20 mouse cellular contexts compared by ENCODE assay signal in the genomic region with DNA sequence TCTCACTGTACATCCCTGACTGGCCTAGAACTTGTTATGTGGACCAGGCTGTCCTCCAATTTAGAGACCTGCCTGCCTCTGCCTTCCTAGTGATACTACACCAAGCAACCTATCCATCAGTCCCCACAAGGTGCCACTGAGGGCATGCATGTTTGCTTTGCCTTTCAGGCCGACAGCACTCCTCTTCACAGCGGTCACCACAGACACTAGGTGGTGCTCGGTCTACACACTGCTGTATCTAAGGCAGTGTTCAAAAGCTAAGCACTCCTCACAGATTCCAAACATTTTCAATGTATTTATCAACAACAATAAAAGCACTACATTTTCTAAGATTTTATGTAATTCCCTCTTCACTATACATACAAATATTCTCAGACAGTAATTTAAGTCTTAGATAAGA. TPM values are rescaled to one million over a fixed set of nuclear protein-coding genes. Genes with fewer than 3 reads are reported as not detected.
DNase-seq lines count a peak whose midpoint lies in the region; ATAC-seq and TF ChIP-seq lines count a peak whose summit lies in the region.
"Had no signal": no experiment of that assay in that cellular context is flagged by ENCODE, and none has a peak within 500 bp of the region (broad histone marks: within the 10 kb centered on the region; RNA-seq: fewer than 3 reads in every experiment).

No protein-coding gene starts in this region.

- H3K4me2 ChIP-seq in forebrain, embryonic 14.5 days (ENCODE audit: low read length) = no peak overlapping the region
- H3K4me2 ChIP-seq: forebrain, embryonic 15.5 days; hindbrain, embryonic 13.5 days; midbrain, embryonic 12.5 days had no signal

- H3K27ac ChIP-seq in gastrocnemius, adult 2 months = no peak overlapping the region
- no peak overlapping the region for H3K27ac ChIP-seq in layer of hippocampus, adult 2 months
- no peak overlapping the region for H3K27ac ChIP-seq in forebrain, embryonic 14.5 days (ENCODE audit: low read depth, low read length)
- H3K27ac ChIP-seq: forebrain, embryonic 15.5 days; hindbrain, embryonic 13.5 days; macrophage; midbrain, embryonic 12.5 days had no signal

- H3K27me3 ChIP-seq in forebrain, embryonic 14.5 days (replicated peaks; ENCODE audit: control insufficient read depth, insufficient read depth, low read length) = no peaks in the 10 kb centered on the region
- H3K27me3 ChIP-seq: forebrain, embryonic 15.5 days; hindbrain, embryonic 13.5 days; midbrain, embryonic 12.5 days had no signal

- intact Hi-C loops in gastrocnemius, adult 2 months (cut with DNase I) = loop anchor here (5.0 kb wide), 1 partner anchor 212 kb away; no protein-coding TSS in a partner anchor
- intact Hi-C loops in gastrocnemius, postnatal 14 days (cut with DNase I; ENCODE audit: low total_unique reads) = no loop called here

- H3K4me1 ChIP-seq in forebrain, embryonic 14.5 days (ENCODE audit: control insufficient read depth, insufficient read depth, low read length) = no peaks in the 10 kb centered on the region
- H3K4me1 ChIP-seq: forebrain, embryonic 15.5 days; hindbrain, embryonic 13.5 days; midbrain, embryonic 12.5 days had no signal

- no peak overlapping the region for H3K9ac ChIP-seq in forebrain, embryonic 14.5 days (ENCODE audit: low read length)
- H3K9ac ChIP-seq: forebrain, embryonic 15.5 days; hindbrain, embryonic 13.5 days; midbrain, embryonic 12.5 days had no signal

- WGBS in forebrain, embryonic 14.5 days = 87% methylated on average over 3 of the region's 3 CpGs

- H3K4me3 ChIP-seq in gastrocnemius, adult 2 months = no peak overlapping the region
- H3K4me3 ChIP-seq in layer of hippocampus, adult 2 months = no peak overlapping the region
- no peak overlapping the region for H3K4me3 ChIP-seq in forebrain, embryonic 14.5 days (ENCODE audit: low read depth, low read length)
- H3K4me3 ChIP-seq: forebrain, embryonic 15.5 days; hindbrain, embryonic 13.5 days; midbrain, embryonic 12.5 days had no signal

- DNase-seq in gastrocnemius, adult 2 months = no peak
- no peak for DNase-seq in gastrocnemius, postnatal 14 days
- DNase-seq in layer of hippocampus, adult 2 months (ENCODE audit: low spot score in 2 of 2) = no peak
- DNase-seq in layer of hippocampus, postnatal 36 days = no peak
- peak; percentile 40 for DNase-seq in A20 (ENCODE audit: low read depth, low spot score)
- DNase-seq in brain, adult 2 months (ENCODE audit: low read depth, low spot score) = peak; percentile 36
- DNase-seq in forebrain, embryonic 14.5 days (ENCODE audit: low spot score) = no peak
- DNase-seq in cerebellum, adult 18-20 months = no peak
- DNase-seq: cerebellum, postnatal 10 days; embryo, embryonic 11 days; heart, adult 18-20 months; kidney, adult 18-20 months; kidney, postnatal 4 days; left cerebral cortex, postnatal 4 days; right cerebral cortex, postnatal 25 days; thymus, postnatal 14 days had no signal

- ATAC-seq in forebrain, embryonic 14.5 days = no peak
- ATAC-seq: forebrain, embryonic 15.5 days had no signal

- no peaks in the 10 kb centered on the region for H3K9me3 ChIP-seq in forebrain, embryonic 14.5 days (replicated peaks; ENCODE audit: control insufficient read depth, low read length)
- H3K9me3 ChIP-seq: forebrain, embryonic 15.5 days; hindbrain, embryonic 13.5 days; midbrain, embryonic 12.5 days had no signal

- peaks cover 81% of the 10 kb centered on the region for H3K36me3 ChIP-seq in forebrain, embryonic 14.5 days (ENCODE audit: control insufficient read depth, insufficient read depth, low read length)

- TF ChIP-seq CTCF in gastrocnemius, adult 2 months (IDR thresholded peaks at IDR 0.05) = peak; percentile 43; the same call in 1 of the 2 replicates
- TF ChIP-seq CTCF in layer of hippocampus, adult 2 months (conservative IDR thresholded peaks at IDR 0.05) = peak; percentile 68

RNA-seq across cellular contexts. Expression of a gene that starts 46.3 kb away (rescaled TPM):
- total RNA-seq in gastrocnemius, adult 2 months (2021) = 10 to 100 TPM; 11.2 to 12.1 TPM
- total RNA-seq in gastrocnemius, postnatal 14 days (2021) = 10 to 100 TPM; 11.7 TPM
- total RNA-seq in layer of hippocampus, adult 2 months (2021) = 10 to 100 TPM; 26.3 to 26.6 TPM
- total RNA-seq in layer of hippocampus, postnatal 36 days (2021) = 10 to 100 TPM; 26.7 to 27.3 TPM
- 59.0 and 79.9 TPM in 2 replicates for polyA plus RNA-seq in forebrain, embryonic 14.5 days (2014; fragmentation: Nextera tagmentation; extraction: Ambion mirVana)

Comparison
In these comparisons a context has a peak if more than half of its experiments do, and no peak if none do; other contexts are left out.
1. DNase-seq: peak in A20 (single experiment) and brain, adult 2 months (single experiment); none in gastrocnemius, adult 2 months (single experiment), gastrocnemius, postnatal 14 days (single experiment), layer of hippocampus, adult 2 months (0 of 2), layer of hippocampus, postnatal 36 days (0 of 2), forebrain, embryonic 14.5 days (single experiment) and cerebellum, adult 18-20 months (0 of 2).